32 mouse cellular contexts compared by ENCODE assay signal in the genomic region with DNA sequence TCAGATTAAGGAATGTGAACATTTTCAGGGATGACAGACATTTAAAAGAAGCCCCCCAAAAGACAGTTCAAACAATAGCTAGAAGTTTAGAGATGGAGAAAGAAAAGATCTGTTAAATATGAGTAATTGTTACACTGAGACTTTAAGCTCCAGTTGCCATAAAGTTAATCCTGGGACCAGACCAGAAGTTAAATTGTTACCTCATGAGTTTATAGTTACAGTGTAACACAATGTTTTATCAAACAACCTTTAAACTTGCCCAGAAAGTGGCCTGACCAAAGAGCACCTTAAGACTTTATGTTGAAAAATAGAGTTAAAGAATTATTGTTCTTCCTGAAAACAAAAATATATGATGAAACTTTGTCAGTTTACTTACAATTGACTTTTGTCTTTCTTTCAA. TPM values are rescaled to one million over a fixed set of nuclear protein-coding genes. Genes with fewer than 3 reads are reported as not detected.
A peak's percentile ranks its signal among the peaks of the same experiment; 100 is the strongest.
DNase-seq lines count a peak whose midpoint lies in the region; ATAC-seq and TF ChIP-seq lines count a peak whose summit lies in the region.
"Had no signal": no experiment of that assay in that cellular context is flagged by ENCODE, and none has a peak within 500 bp of the region (broad histone marks: within the 10 kb centered on the region; RNA-seq: fewer than 3 reads in every experiment).

No protein-coding gene starts in this region.

- no peak overlapping the region for H3K9ac ChIP-seq in midbrain, embryonic 13.5 days (replicated peaks)
- H3K9ac ChIP-seq in intestine, embryonic 16.5 days (ENCODE audit: low read depth, low read length), result no peak overlapping the region
- H3K9ac ChIP-seq: embryonic facial prominence, embryonic 12.5 days; embryonic facial prominence, embryonic 15.5 days; forebrain, embryonic 12.5 days; forebrain, embryonic 15.5 days; heart, embryonic 12.5 days; heart, embryonic 15.5 days; hindbrain, embryonic 14.5 days had no signal

- TF ChIP-seq POLR2A in small intestine, adult 2 months (IDR thresholded peaks at IDR 0.05; ENCODE audit: low read depth, low read length), result no peak

- no peaks in the 10 kb centered on the region for H3K36me3 ChIP-seq in midbrain, embryonic 10.5 days
- no peaks in the 10 kb centered on the region for H3K36me3 ChIP-seq in midbrain, embryonic 13.5 days
- H3K36me3 ChIP-seq in intestine, embryonic 16.5 days (ENCODE audit: control insufficient read depth, insufficient read depth, low read length), result no peaks in the 10 kb centered on the region
- no peaks in the 10 kb centered on the region for H3K36me3 ChIP-seq in small intestine, adult 2 months (ENCODE audit: control insufficient read depth, insufficient read depth, low read length)
- H3K36me3 ChIP-seq: embryonic facial prominence, embryonic 12.5 days; embryonic facial prominence, embryonic 15.5 days; forebrain, embryonic 12.5 days; forebrain, embryonic 15.5 days; heart, embryonic 12.5 days; heart, embryonic 15.5 days had no signal

- no peaks in the 10 kb centered on the region for H3K9me3 ChIP-seq in midbrain, embryonic 10.5 days (replicated peaks)
- no peaks in the 10 kb centered on the region for H3K9me3 ChIP-seq in midbrain, embryonic 13.5 days
- no peaks in the 10 kb centered on the region for H3K9me3 ChIP-seq in intestine, embryonic 16.5 days (ENCODE audit: control insufficient read depth, low read length)
- H3K9me3 ChIP-seq: embryonic facial prominence, embryonic 12.5 days; embryonic facial prominence, embryonic 15.5 days; forebrain, embryonic 12.5 days; forebrain, embryonic 15.5 days; heart, embryonic 12.5 days; heart, embryonic 15.5 days had no signal

- peaks cover 8% of the 10 kb centered on the region for H3K4me1 ChIP-seq in midbrain, embryonic 10.5 days
- H3K4me1 ChIP-seq in midbrain, embryonic 13.5 days (replicated peaks), result peaks cover 4% of the 10 kb centered on the region; the same call in 1 of the 2 replicates
- H3K4me1 ChIP-seq in intestine, embryonic 16.5 days (ENCODE audit: control insufficient read depth, insufficient read depth, low read length), result 0 out of 2 replicates have a peak, but pooled peaks cover 2% of the 10 kb centered on the region
- H3K4me1 ChIP-seq in small intestine, adult 2 months (ENCODE audit: control insufficient read depth, insufficient read depth, insufficient read length, low read length), result peaks cover 12% of the 10 kb centered on the region; the same call in 1 of the 2 replicates
- H3K4me1 ChIP-seq: forebrain, embryonic 15.5 days; heart, embryonic 12.5 days; heart, embryonic 15.5 days had no signal

- no peaks in the 10 kb centered on the region for H3K27me3 ChIP-seq in midbrain, embryonic 10.5 days (ENCODE audit: low read depth, poor library complexity, severe bottlenecking)
- H3K27me3 ChIP-seq in midbrain, embryonic 13.5 days, result no peaks in the 10 kb centered on the region
- H3K27me3 ChIP-seq in intestine, embryonic 16.5 days (replicated peaks; ENCODE audit: control insufficient read depth, insufficient read depth, low read length), result no peaks in the 10 kb centered on the region
- H3K27me3 ChIP-seq in small intestine, adult 2 months (ENCODE audit: control insufficient read depth, insufficient read depth, low read length), result no peaks in the 10 kb centered on the region
- H3K27me3 ChIP-seq: embryonic facial prominence, embryonic 12.5 days; embryonic facial prominence, embryonic 15.5 days; forebrain, embryonic 12.5 days; forebrain, embryonic 15.5 days; heart, embryonic 12.5 days; heart, embryonic 15.5 days had no signal

- H3K4me2 ChIP-seq in midbrain, embryonic 13.5 days (replicated peaks), result no peak overlapping the region
- H3K4me2 ChIP-seq in intestine, embryonic 16.5 days (ENCODE audit: low read depth, low read length), result no peak overlapping the region
- H3K4me2 ChIP-seq: embryonic facial prominence, embryonic 12.5 days; embryonic facial prominence, embryonic 15.5 days; forebrain, embryonic 12.5 days; forebrain, embryonic 15.5 days; heart, embryonic 12.5 days; heart, embryonic 15.5 days; hindbrain, embryonic 14.5 days had no signal

- no peak for TF ChIP-seq CTCF in small intestine, adult 2 months (IDR thresholded peaks at IDR 0.05; ENCODE audit: extremely low read depth, insufficient read length, insufficient replicate concordance, low read depth, low read length)

- peak overlapping the region; percentile 81 for H3K27ac ChIP-seq in midbrain, embryonic 10.5 days (replicated peaks)
- no peak overlapping the region for H3K27ac ChIP-seq in midbrain, embryonic 13.5 days
- 0 out of 2 replicates have a peak overlapping the region, but pooled peaks have one; percentile 85 for H3K27ac ChIP-seq in intestine, embryonic 16.5 days (ENCODE audit: low read length)
- H3K27ac ChIP-seq in small intestine, adult 2 months (ENCODE audit: insufficient read depth, low read depth, low read length), result 0 out of 2 replicates have a peak overlapping the region, but pooled peaks have one; percentile 42
- H3K27ac ChIP-seq: forebrain, embryonic 12.5 days; forebrain, embryonic 15.5 days; heart, embryonic 15.5 days; hindbrain, embryonic 14.5 days had no signal

- DNase-seq in kidney, adult 9 months, result peak; percentile 74
- no peak for DNase-seq in kidney, adult 18-20 months
- DNase-seq in midbrain, embryonic 10.5 days (ENCODE audit: low spot score), result no peak
- no peak for DNase-seq in layer of hippocampus, postnatal 14 days (ENCODE audit: low spot score in 2 of 2)
- DNase-seq: adrenal gland, adult 2 months; adrenal gland, postnatal 14 days; cerebellum, adult 11 months; cerebellum, adult 2 months; cerebellum, adult 9-11 months; cerebellum, postnatal 25 days; heart, postnatal 36 days had no signal

- H3K4me3 ChIP-seq in midbrain, embryonic 10.5 days, result no peak overlapping the region
- H3K4me3 ChIP-seq in midbrain, embryonic 13.5 days (replicated peaks), result no peak overlapping the region
- H3K4me3 ChIP-seq in intestine, embryonic 16.5 days (ENCODE audit: low read length), result no peak overlapping the region
- H3K4me3 ChIP-seq in small intestine, adult 2 months (ENCODE audit: low read depth, low read length), result no peak overlapping the region
- H3K4me3 ChIP-seq: embryonic facial prominence, embryonic 12.5 days; embryonic facial prominence, embryonic 15.5 days; forebrain, embryonic 12.5 days; forebrain, embryonic 15.5 days; heart, embryonic 12.5 days; heart, embryonic 15.5 days had no signal

- ATAC-seq in midbrain, embryonic 13.5 days, result no peak
- peak; percentile 73 for ATAC-seq in intestine, embryonic 16.5 days
- ATAC-seq: CD4-positive, CD25-positive, alpha-beta regulatory T cell, adult 4 months; forebrain, embryonic 15.5 days had no signal

RNA-seq across cellular contexts. Expression of gene Speer4f2, which starts 46.9 kb away (rescaled TPM):
- polyA plus RNA-seq in midbrain, embryonic 10.5 days (2016; fragmentation: Nextera tagmentation; extraction: Ambion mirVana), result not detected in 2 replicates
- not detected in 2 replicates for polyA plus RNA-seq in midbrain, embryonic 13.5 days (2015; fragmentation: Nextera tagmentation; extraction: Ambion mirVana)
- polyA plus RNA-seq in intestine, embryonic 16.5 days (2015; fragmentation: Nextera tagmentation; extraction: Ambion mirVana), result not detected in 2 replicates
- not detected in 2 replicates for polyA plus RNA-seq in small intestine, adult 2 months (2012; rRNA removed)
- not detected for total RNA-seq in layer of hippocampus, postnatal 14 days (2021)
- total RNA-seq: adrenal gland, adult 2 months; adrenal gland, postnatal 14 days; adrenal gland, postnatal 4 days; common myeloid progenitor, adult 5-6 weeks; gastrocnemius, adult 8-10 months; gastrocnemius, postnatal 25 days; heart, adult 18-20 months; heart, postnatal 10 days; heart, postnatal 36 days; MEL had no signal
- polyA plus RNA-seq: adrenal gland, adult 2 months; C2C12; CD4-positive, CD25-positive, alpha-beta regulatory T cell, adult 4 months; cerebellum, adult 2 months; embryonic facial prominence, embryonic 12.5 days; embryonic facial prominence, embryonic 15.5 days; forebrain, embryonic 12.5 days; forebrain, embryonic 15.5 days; gonadal fat pad, adult 2 months; heart, embryonic 12.5 days; heart, embryonic 15.5 days; hindbrain, embryonic 11.5 days; hindbrain, embryonic 14.5 days had no signal

RNA-seq across cellular contexts. Expression of gene Speer4f1, which starts 56.0 kb away (rescaled TPM):
- 0.14 TPM in 1 of 2 replicates, not detected in the other for polyA plus RNA-seq in midbrain, embryonic 10.5 days (2016; fragmentation: Nextera tagmentation; extraction: Ambion mirVana)
- polyA plus RNA-seq in midbrain, embryonic 13.5 days (2015; fragmentation: Nextera tagmentation; extraction: Ambion mirVana), result not detected in 2 replicates
- not detected in 2 replicates for polyA plus RNA-seq in intestine, embryonic 16.5 days (2015; fragmentation: Nextera tagmentation; extraction: Ambion mirVana)
- not detected in 2 replicates for polyA plus RNA-seq in small intestine, adult 2 months (2012; rRNA removed)
- total RNA-seq in layer of hippocampus, postnatal 14 days (2021), result not detected
- total RNA-seq: adrenal gland, adult 2 months; adrenal gland, postnatal 14 days; adrenal gland, postnatal 4 days; common myeloid progenitor, adult 5-6 weeks; gastrocnemius, adult 8-10 months; gastrocnemius, postnatal 25 days; heart, adult 18-20 months; heart, postnatal 10 days; heart, postnatal 36 days; MEL had no signal
- polyA plus RNA-seq: adrenal gland, adult 2 months; C2C12; CD4-positive, CD25-positive, alpha-beta regulatory T cell, adult 4 months; cerebellum, adult 2 months; embryonic facial prominence, embryonic 12.5 days; embryonic facial prominence, embryonic 15.5 days; forebrain, embryonic 12.5 days; forebrain, embryonic 15.5 days; gonadal fat pad, adult 2 months; heart, embryonic 12.5 days; heart, embryonic 15.5 days; hindbrain, embryonic 11.5 days; hindbrain, embryonic 14.5 days had no signal
